Mouse (Mus musculus) mouse embryonic stem cell (cell line): ENCODE data around the gene Mettl7b.

Experiments
- in situ Hi-C, 2 experiments: fragments of 300-500 bp; cut with MboI; formaldehyde crosslinking; loops; 1 replicate in 1 of 2; 3 replicates in 1 of 2; pipeline ENCODE4 v1.14.3; 2019 to 2020; ENCODE audit warnings: low sequenced_read_pairs in 2 of 2, low pct_unique_long_range_greater_than_20kb in 1 of 2, mixed read lengths in 1 of 2; ENCODE audit not compliant: unreplicated experiment in 1 of 2

Gene Mettl7b

DNA sequence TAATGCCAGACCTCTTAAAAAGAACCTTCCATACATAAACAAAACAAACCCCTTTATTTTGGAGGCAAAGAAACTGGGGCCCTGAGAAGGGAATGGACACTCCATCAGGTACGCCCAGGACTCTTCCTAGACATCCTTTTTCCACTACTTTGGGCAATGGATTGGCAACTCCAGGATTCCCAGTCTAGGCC, 38.1 kb downstream of the Mettl7b start, which contains the start of gene Rdh5:
Gene Rdh5, minus strand, starts transcription at position 67 of the 191 bp plus-strand sequence.
- in situ Hi-C loops: no loop called here

DNA sequence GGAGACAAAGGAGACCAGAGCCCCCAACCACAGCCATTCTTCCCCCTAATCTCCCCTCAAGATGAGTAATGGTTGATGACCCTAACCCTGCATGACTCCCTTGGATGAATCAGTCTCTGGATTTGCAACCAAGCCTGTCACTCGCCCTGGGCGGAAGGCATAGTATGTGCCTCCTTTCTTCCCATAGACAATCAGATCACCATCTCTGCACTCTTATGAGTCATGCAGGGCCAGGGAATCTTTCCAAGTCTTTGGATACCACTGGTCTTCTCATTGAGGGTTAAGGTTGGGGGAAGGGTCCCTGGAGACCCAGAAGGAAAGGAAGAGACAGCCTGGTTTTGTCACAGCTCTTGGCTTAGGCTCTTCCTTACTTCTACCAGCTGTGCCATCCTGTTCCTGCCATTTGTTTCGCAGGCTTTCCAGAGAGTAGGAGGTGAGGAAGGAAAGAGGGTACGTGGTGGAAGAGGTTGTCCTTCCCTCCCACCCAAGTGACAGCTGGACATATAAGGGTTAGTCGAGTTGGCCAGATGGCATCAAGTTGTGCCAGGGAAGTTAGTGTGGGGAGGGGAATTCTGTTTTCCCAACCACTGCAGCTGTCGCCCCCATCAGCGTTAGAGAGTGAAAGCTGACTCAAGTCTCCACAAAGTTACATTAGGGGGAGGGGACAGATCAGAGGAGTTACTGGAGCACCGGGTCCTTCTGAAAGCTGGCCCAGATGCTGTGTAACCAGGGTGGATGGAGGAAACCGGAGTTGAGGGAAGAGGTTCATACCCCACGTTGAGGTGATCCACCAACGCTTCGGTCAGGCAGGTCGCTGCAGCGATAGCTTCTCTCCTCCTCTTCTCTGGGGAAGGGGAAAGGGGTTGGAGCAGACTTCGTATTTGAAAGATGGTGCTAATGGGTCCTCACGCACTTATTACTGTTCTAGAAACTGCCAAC, 38.6 kb downstream of the Mettl7b start:
- in situ Hi-C loops: no loop called here

DNA sequence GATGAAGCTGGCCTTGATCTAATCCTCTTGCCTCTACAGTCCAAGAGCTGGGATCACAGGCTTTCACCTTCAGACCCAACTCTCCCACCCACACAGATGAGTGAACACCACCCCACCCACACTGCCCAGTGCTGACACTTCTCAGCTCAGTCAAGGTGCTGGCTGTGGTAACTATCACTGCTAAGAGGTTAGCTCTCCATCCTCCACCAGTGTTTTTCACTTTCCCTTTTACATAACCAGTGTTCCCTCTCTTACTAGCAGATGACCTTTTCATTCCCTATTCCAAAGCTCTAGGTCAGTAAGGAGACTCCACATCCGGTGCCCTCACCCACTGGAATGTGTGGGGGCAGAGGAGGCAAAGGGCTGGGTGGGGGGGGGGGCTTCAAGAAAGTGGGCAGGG, 39.5 kb downstream of the Mettl7b start:
- in situ Hi-C loops: no loop called here

DNA sequence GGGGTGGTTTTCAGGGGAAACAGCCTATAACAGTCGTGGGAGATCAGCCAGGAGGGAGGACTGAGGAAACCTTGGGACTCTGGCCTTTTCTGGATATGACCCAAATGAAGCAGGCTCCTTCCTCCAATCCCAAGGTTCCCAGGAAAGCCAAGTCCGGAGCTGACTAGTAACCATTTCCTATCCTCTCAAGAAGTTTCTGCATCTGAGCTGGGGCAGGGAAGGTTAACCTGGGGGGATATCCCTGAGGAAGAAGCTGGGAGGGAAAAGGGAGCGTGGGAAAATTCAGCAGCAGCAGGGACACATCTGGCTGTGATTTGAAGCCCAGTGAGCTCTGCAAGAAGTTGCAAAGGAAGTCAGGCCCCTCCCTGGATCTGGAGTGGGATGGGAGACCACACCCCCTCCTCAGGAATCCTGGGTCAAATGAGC, 40.0 kb downstream of the Mettl7b start:
- in situ Hi-C loops: no loop called here

DNA sequence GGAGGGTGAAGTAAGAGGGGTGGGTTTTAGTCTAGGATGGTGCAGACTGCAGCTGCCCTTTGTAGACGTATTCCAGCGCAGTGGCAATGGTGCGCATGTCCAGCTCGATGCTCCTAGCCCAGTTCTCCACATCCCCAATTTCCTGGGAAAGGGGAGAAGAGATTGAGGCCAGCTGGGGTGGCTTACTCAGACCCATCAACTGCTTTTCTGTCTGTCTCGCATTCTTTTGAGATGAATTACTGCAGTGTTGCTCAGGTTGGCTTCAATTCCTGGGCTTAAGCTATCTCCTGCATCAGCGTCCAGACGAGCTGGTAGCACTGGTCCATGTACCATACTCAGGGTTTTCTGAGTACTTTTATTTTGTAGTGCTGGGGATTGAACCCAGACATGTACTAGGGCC, 40.8 kb downstream of the Mettl7b start:
- in situ Hi-C loops: no loop called here

DNA sequence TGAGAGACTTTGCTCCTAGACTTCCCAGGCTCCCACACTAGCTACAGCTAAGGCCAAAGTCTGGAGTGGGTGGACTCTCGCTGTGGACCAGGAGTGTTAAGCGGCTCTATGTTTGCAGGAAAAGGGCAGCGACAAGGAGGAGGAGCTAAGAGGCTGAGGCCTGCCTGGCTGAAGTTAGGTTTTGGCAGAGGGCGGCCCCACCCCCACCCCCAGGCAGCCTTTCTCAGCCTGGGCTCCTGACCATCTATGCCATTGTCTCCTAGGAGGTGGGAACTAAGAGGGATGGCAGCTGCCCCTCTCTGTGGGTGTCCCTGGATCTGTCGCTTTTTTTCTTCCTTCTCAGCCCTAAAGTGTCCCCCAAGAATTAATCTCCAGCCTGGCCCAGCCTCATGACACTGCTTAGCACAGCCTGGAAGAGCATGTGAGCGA, 41.6 kb downstream of the Mettl7b start:
- in situ Hi-C loops: no loop called here

DNA sequence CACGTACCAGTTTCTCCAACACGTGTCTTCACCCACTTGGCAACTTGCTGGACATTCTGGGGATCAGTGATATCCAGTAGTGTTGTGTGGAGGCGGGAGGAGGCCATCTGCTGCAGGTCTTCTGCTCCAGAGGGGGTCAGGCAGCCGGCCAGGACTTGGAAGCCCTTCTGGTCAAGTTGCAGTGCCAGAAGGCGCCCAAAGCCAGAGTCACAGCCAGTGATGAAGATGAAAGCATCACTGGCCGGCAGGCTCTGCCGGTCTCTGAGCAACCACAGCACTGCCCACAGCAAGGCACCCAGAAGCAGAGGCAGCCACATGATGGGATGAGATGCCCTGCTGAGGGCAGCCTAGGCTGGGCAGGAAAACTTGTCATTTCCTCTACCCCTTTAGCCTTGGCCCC, 42.5 kb downstream of the Mettl7b start:
- in situ Hi-C loops: no loop called here

DNA sequence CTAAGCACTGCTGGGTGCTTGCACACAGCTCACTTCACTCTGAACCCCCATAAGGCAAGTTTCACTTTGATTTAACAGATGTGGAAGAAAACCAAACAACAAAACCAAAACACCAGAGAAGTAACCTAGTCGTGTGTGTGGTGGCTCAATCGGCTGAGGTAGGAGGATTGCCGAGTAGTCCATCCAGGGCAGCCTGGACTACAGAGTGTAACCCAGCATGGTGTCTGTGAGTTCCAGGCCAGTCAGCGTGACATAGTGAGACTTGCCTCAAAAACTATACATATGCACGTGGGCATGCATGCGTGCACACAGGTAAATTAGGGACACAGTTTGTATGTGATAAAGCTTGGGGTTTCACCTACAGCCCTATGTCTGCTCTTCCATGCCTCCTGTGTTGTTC, 43.4 kb downstream of the Mettl7b start:
- in situ Hi-C loops: no loop called here

DNA sequence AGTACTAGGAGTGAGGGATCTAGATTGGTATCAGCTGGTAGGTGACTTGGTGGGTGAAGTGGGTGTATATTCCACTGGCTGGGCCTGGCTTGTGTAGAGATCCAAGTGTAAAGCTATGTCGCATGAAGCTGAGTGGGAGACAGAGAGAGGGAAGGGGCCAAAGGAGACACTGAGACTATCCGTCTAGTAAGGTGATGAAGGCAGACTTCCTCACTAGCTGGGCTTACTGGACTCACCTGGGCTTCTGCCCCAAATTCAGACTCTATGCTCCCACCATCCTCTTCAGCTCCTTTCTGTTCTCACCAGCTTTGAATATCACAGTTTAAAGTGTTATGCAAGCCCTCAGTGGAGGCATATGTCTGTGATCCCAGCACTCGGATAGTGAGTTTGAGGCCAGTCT, 44.1 kb downstream of the Mettl7b start:
- in situ Hi-C loops: no loop called here

DNA sequence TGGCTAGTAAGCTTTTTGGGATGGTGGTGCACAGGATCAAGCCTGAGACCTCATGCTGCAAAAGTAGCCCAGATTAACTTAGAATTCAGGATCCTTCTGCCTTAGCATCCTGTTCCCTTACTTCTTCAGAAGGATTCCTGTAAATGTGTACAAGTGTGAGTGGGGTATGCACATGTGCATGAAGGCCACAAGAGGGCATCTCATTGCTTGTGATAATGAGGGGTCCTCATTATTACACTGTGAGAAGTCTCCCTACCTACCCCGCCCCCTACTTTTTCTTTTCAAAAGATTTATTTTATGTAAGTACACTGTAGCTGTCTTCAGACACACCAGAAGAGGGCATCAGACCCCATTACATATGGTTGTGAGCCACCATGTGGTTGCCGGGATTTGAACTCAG, 45.2 kb downstream of the Mettl7b start:
- in situ Hi-C loops: no loop called here

DNA sequence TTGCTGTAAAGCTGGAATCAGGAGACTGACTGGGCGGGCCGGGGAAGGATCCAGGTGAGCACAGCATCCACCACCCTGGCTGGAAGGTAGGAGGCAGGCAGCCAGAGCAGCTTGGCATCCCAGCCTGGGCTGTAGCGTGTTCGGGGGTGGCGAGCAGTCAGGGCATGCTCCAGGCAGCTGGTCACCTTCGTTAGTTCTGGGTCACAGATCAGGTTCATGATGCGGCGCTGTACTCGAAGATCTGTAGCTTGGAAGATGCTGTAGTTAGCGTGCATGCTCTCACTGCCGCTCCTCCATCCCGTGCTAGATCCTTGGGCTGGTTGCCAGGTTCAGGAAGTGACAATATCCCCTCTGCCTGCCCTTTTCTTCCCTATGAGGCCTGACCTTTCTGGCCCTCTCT, 47.1 kb downstream of the Mettl7b start:
- in situ Hi-C loops: no loop called here

DNA sequence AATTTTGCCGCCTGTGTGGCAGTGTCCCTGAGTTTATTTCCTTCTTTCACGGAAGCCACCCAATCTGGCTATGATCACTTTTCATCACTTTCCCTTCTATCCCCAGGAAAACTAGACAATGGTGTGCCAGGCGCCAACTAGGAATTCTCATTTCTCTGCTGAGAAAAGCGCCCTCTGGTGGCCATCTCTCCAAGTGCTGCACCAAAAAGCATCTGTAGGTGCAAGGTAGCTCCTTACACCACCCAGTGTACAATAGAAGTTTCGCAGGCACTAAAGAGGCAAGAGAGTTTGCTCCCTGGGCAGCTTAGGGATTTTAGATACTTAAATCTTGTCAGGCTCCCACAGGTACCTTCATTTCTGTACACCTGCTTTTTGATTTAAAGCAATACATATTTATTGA, 47.6 kb downstream of the Mettl7b start:
- in situ Hi-C loops: no loop called here

DNA sequence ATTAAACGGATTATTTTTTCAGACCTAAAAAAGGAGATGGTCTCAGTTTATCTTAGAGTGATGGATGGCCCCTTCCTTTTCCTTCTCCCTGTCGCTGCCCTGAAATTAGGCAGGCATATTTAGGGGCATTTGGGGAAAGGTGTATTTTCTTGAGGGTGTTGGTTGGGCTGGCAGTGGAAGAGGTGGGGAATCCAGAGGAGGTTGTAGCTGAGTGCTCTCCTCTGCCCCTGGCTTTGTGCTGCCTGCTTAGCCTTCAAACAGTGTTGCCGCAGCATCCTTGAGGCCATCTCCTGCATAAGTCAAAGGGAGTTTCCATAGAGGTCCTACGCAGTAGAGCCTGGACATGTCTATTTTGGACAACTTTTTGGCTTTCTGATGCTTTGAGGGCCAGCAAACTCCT, 48.0 kb downstream of the Mettl7b start:
- in situ Hi-C loops: no loop called here

DNA sequence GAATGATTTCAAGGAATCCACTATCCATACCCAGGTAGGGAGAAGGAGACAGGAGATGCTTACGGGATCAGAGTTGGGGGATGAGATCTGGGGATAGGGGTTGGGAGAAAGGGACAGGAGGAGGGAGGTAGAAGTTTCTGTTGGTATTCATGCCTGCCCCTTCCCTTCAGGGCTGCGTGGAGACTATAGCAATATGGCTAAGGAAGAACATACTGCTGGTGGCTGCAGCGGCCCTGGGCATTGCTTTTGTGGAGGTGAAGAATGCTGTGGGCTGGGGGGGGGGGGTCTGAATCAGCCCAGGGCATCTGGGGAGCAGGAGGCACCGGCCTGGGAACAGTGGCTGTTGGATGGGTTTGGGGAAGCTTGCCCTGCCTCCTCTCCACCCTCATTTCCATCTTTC, 48.5 kb downstream of the Mettl7b start:
- in situ Hi-C loops: no loop called here

DNA sequence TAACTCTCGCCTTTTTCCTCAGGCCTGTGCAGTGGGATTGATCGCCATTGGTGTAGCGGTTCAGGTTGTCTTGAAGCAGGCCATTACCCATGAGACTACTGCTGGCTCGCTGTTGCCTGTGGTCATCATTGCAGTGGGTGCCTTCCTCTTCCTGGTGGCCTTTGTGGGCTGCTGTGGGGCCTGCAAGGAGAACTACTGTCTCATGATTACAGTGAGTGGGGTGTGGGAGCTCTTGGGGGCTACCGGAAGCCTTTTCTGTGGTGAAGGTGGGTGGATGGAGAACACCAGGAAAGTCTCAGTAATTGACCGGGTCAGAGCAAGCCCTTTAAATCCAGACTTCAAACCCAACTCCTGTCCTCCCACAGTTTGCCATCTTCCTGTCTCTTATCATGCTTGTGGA, 49.4 kb downstream of the Mettl7b start:
- in situ Hi-C loops: no loop called here

DNA sequence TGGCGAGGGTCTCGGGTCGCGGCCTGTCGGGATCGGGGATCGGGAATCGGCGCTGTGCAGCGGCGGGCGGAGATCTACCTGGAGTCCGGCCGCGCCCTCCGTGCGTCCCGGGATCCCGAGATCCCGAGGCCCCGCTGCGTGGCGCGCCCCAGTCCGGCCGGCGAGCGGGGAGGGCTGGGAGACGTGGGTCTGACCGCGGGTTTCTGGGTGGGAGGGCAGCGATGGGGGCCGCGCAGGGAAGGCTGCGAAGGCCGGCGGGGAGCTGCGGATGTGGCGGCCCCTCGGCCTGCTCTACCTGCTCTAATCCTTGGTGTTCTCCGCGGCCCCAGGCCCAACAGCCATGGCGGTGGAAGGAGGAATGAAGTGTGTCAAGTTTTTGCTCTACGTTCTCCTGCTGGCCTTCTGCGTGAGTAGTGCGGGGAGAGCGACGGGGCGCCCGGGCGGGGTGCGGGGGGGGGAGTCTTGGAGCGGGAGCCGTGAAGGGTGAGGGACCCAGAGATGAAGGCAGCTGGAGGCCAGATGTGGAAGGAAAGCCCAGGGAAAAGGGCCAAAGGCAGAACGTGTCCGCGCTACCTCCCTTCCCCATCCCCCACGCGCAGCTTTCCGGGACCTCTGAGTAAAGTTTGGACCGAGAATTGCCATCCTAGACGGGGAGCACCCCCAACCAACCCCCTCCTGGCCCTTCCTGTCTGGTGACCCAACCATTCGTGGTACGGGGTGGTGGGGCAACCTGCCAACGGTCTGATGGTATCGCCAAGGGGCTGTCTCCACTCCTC, 50.5 kb downstream of the Mettl7b start:
- in situ Hi-C loops: no loop called here

DNA sequence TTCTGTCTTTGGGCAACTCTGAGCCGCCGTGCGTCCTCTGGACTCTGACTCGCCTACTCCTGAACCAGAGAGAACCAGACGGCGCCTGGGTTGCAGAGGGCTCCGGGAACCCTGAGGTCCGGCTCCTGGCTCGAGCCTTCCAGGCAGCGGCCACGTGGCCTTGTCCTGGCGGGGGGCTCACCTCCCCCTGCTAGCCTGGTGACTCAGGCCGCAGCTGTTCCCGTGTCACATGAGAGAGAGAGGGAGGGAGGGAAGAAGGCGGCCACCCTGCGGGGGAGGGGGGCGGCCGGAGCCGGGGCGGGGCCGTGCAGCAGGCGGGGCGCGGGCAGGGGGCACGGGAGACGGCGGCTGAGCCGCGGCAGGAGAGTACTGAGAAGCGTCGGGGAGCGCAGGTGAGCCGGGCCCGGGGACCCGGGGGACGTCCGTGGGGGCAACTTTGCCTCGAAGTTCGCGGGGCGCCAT, 51.2 kb downstream of the Mettl7b start:
- in situ Hi-C loops: no loop called here

DNA sequence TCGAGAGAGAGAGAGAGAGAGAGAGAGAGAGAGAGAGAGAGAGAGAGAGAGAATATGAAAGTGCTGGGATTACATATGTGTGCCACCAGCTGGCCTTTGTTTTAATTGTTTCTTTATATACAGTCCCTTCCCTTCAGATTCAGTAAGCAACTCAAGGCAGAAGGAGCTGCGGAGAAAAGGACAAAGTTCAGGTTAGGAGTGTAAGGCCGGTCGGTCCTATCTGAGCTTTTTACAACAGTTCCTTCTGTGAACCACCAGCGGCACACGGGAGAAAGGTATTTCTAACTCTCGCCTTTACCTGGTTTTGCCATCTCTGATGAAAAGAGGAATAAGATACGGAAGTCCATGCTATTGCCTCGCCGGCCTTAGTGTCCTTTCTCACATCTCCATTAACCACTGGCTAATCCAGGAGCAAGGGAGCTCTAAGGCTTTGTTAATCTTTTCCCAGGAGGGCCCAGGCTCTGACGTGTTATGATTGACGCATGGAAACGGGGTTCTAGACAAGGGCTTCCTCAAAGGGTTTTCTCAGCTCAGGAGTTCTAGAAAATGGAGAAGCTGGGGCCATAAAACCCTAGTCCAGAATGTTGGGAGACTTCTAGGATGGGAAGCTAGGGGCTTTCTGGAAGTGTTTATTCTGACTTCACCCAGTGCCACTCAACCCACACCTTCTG, 51.9 kb downstream of the Mettl7b start:
- in situ Hi-C loops: no loop called here
